Mouse (Mus musculus): Measurements from ENCODE around the gene Pitpnm3.

The Pitpnm3 gene

DNA sequence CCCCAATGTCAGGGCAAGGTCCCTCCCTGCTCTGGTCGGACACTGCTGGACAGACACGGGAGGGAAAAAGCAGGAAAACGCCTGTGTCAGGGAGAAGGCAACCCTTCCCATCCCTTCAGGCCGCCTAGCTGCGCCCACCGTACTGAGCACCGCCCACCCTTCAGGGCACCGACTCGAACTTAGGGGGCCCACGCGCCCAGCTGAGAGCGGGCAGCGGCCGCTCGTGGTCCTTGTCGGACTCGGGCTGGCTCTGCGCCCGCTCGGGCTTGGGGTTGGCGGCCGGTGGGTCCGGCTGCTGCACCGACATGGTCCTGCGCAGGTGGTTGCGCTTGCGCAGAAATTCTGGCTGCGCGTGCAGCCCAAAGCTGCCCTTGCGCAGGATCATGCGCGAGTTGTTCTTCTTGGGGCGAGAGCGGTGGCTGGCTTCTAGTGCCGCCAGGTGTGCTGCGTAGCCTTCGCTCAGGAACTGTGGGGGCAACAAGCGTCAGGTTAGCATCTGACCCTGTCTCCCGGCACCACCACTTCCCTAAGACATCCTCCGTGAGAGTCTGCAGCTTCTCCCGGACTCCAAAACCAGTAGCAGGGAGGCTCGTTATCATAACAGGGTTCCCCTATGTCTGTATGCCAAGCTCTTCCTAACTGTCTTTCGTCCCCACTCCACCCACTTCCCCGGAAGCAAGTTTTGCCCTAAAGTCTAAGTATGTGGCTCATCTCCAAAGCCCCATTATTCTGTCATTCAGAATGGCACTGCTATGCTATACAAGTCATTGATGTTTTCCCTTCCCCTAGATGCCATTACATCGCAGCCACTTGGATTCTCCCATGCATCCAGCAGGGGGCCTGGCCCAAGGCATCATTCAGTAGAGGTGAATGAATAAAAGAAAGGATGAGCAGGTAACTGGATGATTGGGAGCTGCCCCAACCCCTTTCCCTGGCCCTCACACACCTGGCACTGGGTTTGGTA is 84.4 kb downstream of the Pitpnm3 start:
- in situ Hi-C loops (cut with MboI, MseI) = no loop called here

GRCm38 (mm10) chr11:72050168-72050894 is 85.2 kb downstream of the Pitpnm3 start:
- in situ Hi-C loops (cut with MboI, MseI) = no loop called here

- in situ Hi-C loops (cut with MboI, MseI) = loop anchor here in 1 of 2 experiments (25.0 kb wide), 1 partner anchor 1012 kb away; the partner anchor contains the start of gene 6330403K07Rik
These were observed 86.3 kb downstream of the Pitpnm3 start for GRCm38 (mm10) chr11:72049171-72049759.

- in situ Hi-C loops (cut with MboI, MseI) = loop anchor here in 1 of 2 experiments (25.0 kb wide), 1 partner anchor 1011 kb away; the partner anchor contains the start of gene 6330403K07Rik
These were observed 86.8 kb downstream of the Pitpnm3 start for GRCm38 (mm10) chr11:72048730-72049129.

- in situ Hi-C loops (cut with MboI, MseI) = loop anchor here in 1 of 2 experiments (25.0 kb wide), 1 partner anchor 1007 kb away; the partner anchor contains the start of gene 6330403K07Rik
These were observed 91.3 kb downstream of the Pitpnm3 start for GRCm38 (mm10) chr11:72044231-72044630.

DNA sequence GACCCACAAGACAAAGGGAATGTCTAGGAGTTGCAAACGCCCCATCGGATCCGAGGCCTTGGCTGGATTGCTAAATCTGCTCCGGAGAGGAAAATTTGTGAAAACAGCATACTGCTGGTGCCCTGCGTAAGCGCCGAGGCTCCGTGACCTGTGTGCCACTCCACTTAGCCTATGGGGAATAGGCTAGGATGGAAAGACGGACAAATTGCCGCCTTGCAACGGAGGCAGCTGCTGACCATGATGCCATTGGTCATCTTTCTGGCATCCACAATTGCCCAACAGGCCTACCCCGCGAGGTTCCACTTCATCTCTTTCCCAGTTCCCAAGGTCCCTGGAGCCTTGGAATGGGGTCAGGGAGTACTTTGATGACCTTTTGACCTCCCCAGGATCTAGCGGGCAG is 92.9 kb downstream of the Pitpnm3 start:
- in situ Hi-C loops (cut with MboI, MseI) = loop anchor here in 1 of 2 experiments (25.0 kb wide), 1 partner anchor 1005 kb away; the partner anchor contains the start of gene 6330403K07Rik

DNA sequence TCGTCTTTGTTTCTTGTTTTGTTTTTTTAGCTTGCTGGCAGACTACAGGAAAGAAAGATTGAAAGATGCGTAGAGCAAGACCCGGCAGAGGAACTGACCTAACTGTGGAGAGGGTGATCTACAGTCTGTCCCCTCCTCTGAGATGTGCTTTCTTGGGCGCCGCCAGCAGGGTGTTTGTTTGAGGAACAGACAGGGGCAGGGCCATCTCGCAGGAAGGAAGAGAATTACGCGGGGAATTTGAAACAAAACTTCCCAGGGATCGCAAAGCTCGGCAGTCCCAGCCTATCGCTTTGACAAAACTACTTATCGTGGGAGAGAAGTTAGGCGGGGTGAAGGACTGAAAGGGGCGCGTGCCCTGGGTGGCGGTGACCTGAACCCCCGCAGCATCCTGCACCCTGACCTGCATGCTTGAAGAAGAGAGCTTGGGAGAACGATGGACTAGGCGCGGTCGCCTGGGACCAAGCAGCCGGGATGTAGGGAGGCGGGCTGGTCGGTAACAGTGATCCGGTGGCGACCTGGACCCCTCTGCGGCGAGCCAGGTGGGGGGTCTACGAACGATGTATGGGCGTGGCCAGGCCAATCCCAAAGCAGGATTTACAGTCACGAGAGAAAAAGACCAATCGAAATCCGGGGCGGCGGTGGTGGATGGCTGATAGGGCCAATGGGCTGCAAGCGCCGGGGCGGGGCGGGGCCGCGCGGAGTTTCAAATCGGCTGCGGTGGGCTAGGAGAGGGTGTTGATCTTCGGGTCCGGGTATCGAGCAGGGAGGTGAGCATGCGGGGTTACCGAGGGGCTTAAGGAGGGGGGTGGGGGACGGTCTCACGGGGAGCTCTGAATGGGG is 93.6 kb downstream of the Pitpnm3 start, which contains the start of gene Pimreg:
Gene Pimreg (plus strand): TSS at position 265 of the 840 bp plus-strand sequence.
- in situ Hi-C loops (cut with MboI, MseI) = loop anchor here in 1 of 2 experiments (25.0 kb wide), 1 partner anchor 1005 kb away; the partner anchor contains the start of gene 6330403K07Rik

DNA sequence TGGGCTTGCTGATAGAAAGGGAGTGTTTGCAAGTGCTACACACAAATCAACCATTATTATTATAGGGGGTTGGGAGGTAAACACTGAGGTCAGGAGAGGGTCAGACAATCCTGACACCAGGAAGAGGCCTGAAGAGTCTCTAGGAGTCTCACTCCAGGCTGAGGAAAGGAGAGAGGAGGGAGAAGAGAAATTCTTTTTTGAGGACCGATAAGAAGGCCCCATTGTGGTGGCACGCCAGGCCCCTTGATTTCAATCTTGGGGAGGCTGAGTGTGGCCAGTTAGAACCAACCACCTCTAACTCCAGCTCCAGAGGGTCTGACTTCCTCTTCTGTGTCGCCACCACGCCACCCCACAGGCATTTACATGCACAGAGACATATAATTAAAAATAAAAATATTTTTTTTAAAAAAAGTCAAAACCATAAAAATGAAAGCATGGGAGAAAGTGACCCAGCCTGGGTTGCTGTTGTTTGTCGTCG is 94.2 kb downstream of the Pitpnm3 start:
- in situ Hi-C loops (cut with MboI, MseI) = loop anchor here in 1 of 2 experiments (25.0 kb wide), 1 partner anchor 1004 kb away; the partner anchor contains the start of gene 6330403K07Rik

DNA sequence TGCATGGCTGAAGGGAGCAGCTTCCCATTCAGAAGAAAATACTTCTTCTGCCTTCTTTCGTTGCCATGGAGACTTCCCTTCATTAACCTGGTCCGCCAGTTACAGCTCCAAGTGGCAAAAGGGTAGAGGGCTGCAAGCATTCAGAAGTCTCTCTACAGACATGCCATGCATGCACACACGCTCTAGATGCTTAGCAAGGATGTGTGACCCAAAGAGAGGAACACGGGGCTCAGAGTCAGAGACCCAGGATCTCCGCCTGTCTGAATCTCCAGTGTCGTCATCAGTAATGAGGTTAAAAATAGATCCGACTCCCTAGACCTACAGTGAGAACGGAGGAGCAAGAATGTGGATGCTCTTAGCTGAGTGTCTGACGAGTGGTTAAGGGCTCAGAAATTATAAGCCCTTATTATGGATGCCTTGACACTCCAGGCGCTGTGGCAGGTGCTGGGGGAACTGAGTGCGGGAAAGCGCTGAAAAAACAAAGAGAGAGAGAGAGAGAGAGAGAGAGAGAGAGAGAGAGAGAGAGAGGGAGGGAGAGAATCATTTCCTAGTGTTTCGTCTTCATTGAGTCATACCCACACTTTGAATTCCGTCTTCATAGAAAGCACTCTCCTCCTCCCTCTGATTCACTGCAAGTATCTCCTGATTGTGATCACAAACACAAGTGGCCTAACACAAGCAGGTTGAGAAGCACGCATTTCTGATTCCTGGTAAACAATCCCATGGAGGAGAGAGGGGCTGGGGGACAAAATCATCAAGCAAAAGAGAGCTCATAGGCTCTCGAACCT is 95.8 kb downstream of the Pitpnm3 start:
- in situ Hi-C loops (cut with MboI, MseI) = loop anchor here (10.0 to 25.0 kb wide), 2 partner anchors 705 to 1002 kb away; partner anchors contain the start of gene 6330403K07Rik (in 1 of the 2)

DNA sequence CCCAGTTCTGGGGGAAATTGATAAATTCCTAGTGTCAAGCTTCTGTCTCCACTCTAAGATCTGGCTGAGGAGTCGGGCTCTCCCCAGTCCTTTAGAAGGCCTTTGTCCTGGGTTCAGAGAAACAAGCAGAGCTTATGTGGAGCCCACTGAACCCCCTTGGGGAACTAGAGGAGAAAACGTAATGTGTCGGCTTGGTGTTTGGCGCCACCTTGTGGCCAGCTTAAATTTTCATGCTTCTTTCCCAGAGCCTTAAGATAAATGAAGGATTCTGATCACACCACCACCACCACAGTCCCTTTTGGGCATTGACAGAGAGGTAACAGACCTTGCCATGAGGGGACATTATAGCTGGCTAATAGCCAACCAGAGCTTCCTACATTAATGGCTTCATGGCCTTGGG is 97.6 kb downstream of the Pitpnm3 start:
- in situ Hi-C loops (cut with MboI, MseI) = loop anchor here (10.0 to 25.0 kb wide), 2 partner anchors 703 to 1001 kb away; partner anchors contain the start of gene 6330403K07Rik (in 1 of the 2)

- in situ Hi-C loops (cut with MboI, MseI) = loop anchor here (10.0 to 25.0 kb wide), 2 partner anchors 703 to 1000 kb away; partner anchors contain the start of gene 6330403K07Rik (in 1 of the 2)
These were observed 98.2 kb downstream of the Pitpnm3 start, which contains the start of gene Aipl1 for GRCm38 (mm10) chr11:72037409-72037808. Gene Aipl1, minus strand, starts transcription at chr11:72037509.

GRCm38 (mm10) chr11:72032589-72032988 is 103.0 kb downstream of the Pitpnm3 start:
- in situ Hi-C loops (cut with MboI, MseI) = loop anchor here (10.0 to 25.0 kb wide), 2 partner anchors 698 to 995 kb away; partner anchors contain the start of gene 6330403K07Rik (in 1 of the 2)

GRCm38 (mm10) chr11:72032091-72032490 is 103.5 kb downstream of the Pitpnm3 start:
- in situ Hi-C loops (cut with MboI, MseI) = loop anchor here (10.0 to 25.0 kb wide), 2 partner anchors 697 to 995 kb away; partner anchors contain the start of gene 6330403K07Rik (in 1 of the 2)

GRCm38 (mm10) chr11:72031353-72031752 is 104.2 kb downstream of the Pitpnm3 start:
- in situ Hi-C loops (cut with MboI, MseI) = loop anchor here (10.0 to 25.0 kb wide), 2 partner anchors 697 to 994 kb away; partner anchors contain the start of gene 6330403K07Rik (in 1 of the 2)

DNA sequence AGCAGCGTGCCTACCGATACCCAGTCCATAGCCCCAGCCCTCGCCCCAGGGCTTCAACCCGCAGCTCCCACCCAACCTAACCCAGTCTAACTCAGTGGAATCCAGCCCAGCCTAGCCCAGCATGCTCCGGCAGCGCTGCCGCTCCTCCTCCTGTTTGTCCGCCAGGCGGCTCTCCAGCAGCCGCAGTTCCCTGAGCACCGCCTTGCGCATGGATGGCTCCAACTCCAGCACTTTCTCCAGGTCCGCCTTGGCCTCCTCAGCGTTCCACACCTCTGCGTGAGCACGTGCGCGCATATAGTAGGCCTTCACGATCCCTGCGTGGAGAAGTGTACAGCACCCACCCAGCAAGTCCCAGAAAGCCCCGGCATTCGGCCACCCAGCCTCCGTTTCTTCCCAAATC is 106.4 kb downstream of the Pitpnm3 start:
- in situ Hi-C loops (cut with MboI, MseI) = loop anchor here (10.0 to 25.0 kb wide), 2 partner anchors 354 to 992 kb away; partner anchors contain the start of gene 6330403K07Rik (in 1 of the 2)

DNA sequence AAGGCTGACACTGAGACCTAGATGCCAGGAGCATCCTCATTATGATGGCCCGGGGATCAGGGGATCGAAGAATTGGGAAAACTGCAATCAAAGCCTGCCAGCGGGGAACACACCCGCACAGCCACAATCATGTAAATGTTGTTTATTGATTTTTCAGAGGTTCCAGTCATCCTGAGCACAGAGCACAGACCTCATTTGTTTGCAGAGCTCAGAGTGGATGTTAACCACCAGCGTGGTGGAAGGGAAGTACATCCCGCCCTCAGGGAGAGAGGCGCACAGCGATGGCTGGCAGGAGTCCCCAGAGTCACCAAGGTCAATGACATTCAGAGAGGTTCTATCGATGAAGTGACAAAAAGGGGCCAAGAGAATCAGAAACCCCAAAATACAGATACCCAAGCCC is 107.7 kb downstream of the Pitpnm3 start:
- in situ Hi-C loops (cut with MboI, MseI) = loop anchor here (10.0 to 25.0 kb wide), 2 partner anchors 353 to 991 kb away; partner anchors contain the start of gene 6330403K07Rik (in 1 of the 2)

- in situ Hi-C loops (cut with MboI, MseI) = loop anchor here (10.0 to 25.0 kb wide), 2 partner anchors 352 to 989 kb away; partner anchors contain the start of gene 6330403K07Rik (in 1 of the 2)
These were observed 109.1 kb downstream of the Pitpnm3 start for GRCm38 (mm10) chr11:72026516-72026915.

GRCm38 (mm10) chr11:72025843-72026242 is 109.7 kb downstream of the Pitpnm3 start:
- in situ Hi-C loops (cut with MboI, MseI) = loop anchor here (10.0 to 25.0 kb wide), 2 partner anchors 351 to 989 kb away; partner anchors contain the start of gene 6330403K07Rik (in 1 of the 2)
